Mouse (Mus musculus) liver, adult 2 months (tissue): ENCODE measurements around the gene Clba1.

Source experiments
- CTCF ChIP-seq: fragments of 200-500 bp; IDR thresholded peaks from 2 replicates; pipeline ENCODE4 v1.5.1; 2011; ENCODE audit warnings: low read depth, low read length, control low read depth
- POLR2A ChIP-seq: fragments of 200-500 bp; IDR thresholded peaks from 2 replicates; pipeline ENCODE4 v1.6.1; 2011; ENCODE audit warnings: low read length, control low read depth; ENCODE audit not compliant: insufficient read depth; ENCODE audit errors: extremely low read depth

- TF ChIP-seq CTCF (no peak), POLR2A (no peak)
Observed at GRCm38 (mm10) chr12:112851116-112851515, 42.4 kb downstream of the Clba1 start.
